Mouse (Mus musculus) stomach, embryonic 16.5 days (tissue): Measurements from ENCODE around the gene Grin1. TPM values are rescaled to one million over a fixed set of nuclear protein-coding genes. Genes with fewer than 3 reads are reported as not detected.

Experiments used
- ATAC-seq: fragments of 200-750 bp; cut with Nextera tagmentation; 2 replicates; pipeline ENCODE4 v1.8.0; 2017; ENCODE audit warnings: moderate number of reproducible peaks, moderate TSS enrichment; ENCODE audit not compliant: insufficient read depth, low FRiP score
- H3K27ac ChIP-seq: fragments of 300-500 bp; sonication (generic); 2 replicates; pipeline ENCODE4 v1.5.1; 2014; ENCODE audit warnings: low read length
- H3K27me3 ChIP-seq: fragments of 300-500 bp; sonication (generic); 2 replicates; pipeline ENCODE4 v1.6.1; 2014; ENCODE audit warnings: low read length, control low read depth, mixed read lengths; ENCODE audit not compliant: control insufficient read depth, insufficient read depth
- H3K36me3 ChIP-seq: fragments of 300-500 bp; sonication (generic); 2 replicates; pipeline ENCODE4 v1.6.1; 2014; ENCODE audit warnings: low read length; ENCODE audit not compliant: control insufficient read depth, insufficient read depth
- H3K4me1 ChIP-seq: fragments of 300-500 bp; sonication (generic); 2 replicates; pipeline ENCODE4 v1.6.1; 2014; ENCODE audit warnings: low read length, control low read depth, mixed read lengths; ENCODE audit not compliant: control insufficient read depth, insufficient read depth
- H3K4me2 ChIP-seq: fragments of 300-500 bp; sonication (generic); 2 replicates; pipeline ENCODE4 v1.6.1; 2014; ENCODE audit warnings: low read depth, low read length, mixed read lengths
- H3K4me3 ChIP-seq: fragments of 300-500 bp; sonication (generic); replicated peaks from 2 replicates; pipeline ENCODE4 v1.5.1; 2014; ENCODE audit warnings: mild to moderate bottlenecking, low read length
- H3K9ac ChIP-seq: fragments of 300-500 bp; sonication (generic); 2 replicates; pipeline ENCODE4 v1.6.1; 2014; ENCODE audit warnings: low read length
- H3K9me3 ChIP-seq: fragments of 300-500 bp; sonication (generic); replicated peaks from 2 replicates; pipeline ENCODE4 v1.6.1; 2016; ENCODE audit warnings: low read length, control low read depth; ENCODE audit not compliant: control insufficient read depth
- WGBS: fragments of 180-500 bp; shearing (Covaris S2); extraction: QIAGEN DNeasy Blood & Tissue Kit; methylation state at CpG from one replicate; pipeline ENCODE4 v1.1.7; 2014; 5-methylcytosine and 5-hydroxymethylcytosine counted together
- polyA plus RNA-seq: library from polyadenylated mRNA; unstranded; fragments of >200 nt; fragmentation: Nextera tagmentation; extraction: Ambion mirVana; gene quantifications from 2 replicates; pipeline ENCODE4 v1.2.1, GENCODE M21; 2015

The Grin1 gene
- polyA plus RNA-seq, 1 experiment from 2014 or later, result 2.0 TPM

- peaks cover 39% of the 10 kb centered on the region for H3K4me1 ChIP-seq
- H3K27ac ChIP-seq, result peak overlapping the region; percentile 97
- H3K9me3 ChIP-seq, result no peaks in the 10 kb centered on the region
- peaks cover 19% of the 10 kb centered on the region for H3K27me3 ChIP-seq
- H3K4me3 ChIP-seq, result no peak overlapping the region
- no peak for ATAC-seq
- no peak overlapping the region for H3K9ac ChIP-seq
- WGBS, result 77% methylated on average over 2 of the region's 2 CpGs
- H3K4me2 ChIP-seq, result no peak overlapping the region
- peaks cover 14% of the 10 kb centered on the region for H3K36me3 ChIP-seq
These were observed 33.4 kb downstream of the Grin1 start for GRCm38 (mm10) chr2:25285551-25285950.

GRCm38 (mm10) chr2:25278928-25279882 is 39.8 kb downstream of the Grin1 start:
- peak; percentile 59; the same call in 1 of the 2 replicates for ATAC-seq
- H3K4me2 ChIP-seq, result no peak overlapping the region
- WGBS, result 58% methylated on average over 13 of the region's 13 CpGs
- H3K9ac ChIP-seq, result no peak overlapping the region
- H3K9me3 ChIP-seq, result no peaks in the 10 kb centered on the region
- no peak overlapping the region for H3K4me3 ChIP-seq
- no peak overlapping the region for H3K27ac ChIP-seq
- no peaks in the 10 kb centered on the region for H3K27me3 ChIP-seq
- peaks cover 1% of the 10 kb centered on the region; the same call in 1 of the 2 replicates for H3K4me1 ChIP-seq
- H3K36me3 ChIP-seq, result peaks cover 36% of the 10 kb centered on the region

- Histone ChIP-seq H3K27me3 (no peaks in the 10 kb centered on the region), H3K27ac (peak overlapping the region; percentile 68; the same call in 1 of the 2 replicates)
- WGBS, result 33% methylated on average over 16 of the region's 16 CpGs
These were observed 46.0 kb downstream of the Grin1 start for GRCm38 (mm10) chr2:25273010-25273409.

GRCm38 (mm10) chr2:25272515-25272914 is 46.5 kb downstream of the Grin1 start:
- Histone ChIP-seq H3K9me3 (no peaks in the 10 kb centered on the region), H3K9ac (peak overlapping the region; percentile 94), H3K36me3 (peaks cover 31% of the 10 kb centered on the region), H3K27ac (peak overlapping the region; percentile 68), H3K4me3 (peak overlapping the region; percentile 93), H3K4me2 (peak overlapping the region; percentile 94), H3K4me1 (peaks cover 28% of the 10 kb centered on the region), H3K27me3 (no peaks in the 10 kb centered on the region)
- under 1% methylated on average over 29 of the region's 29 CpGs for WGBS
- ATAC-seq, result peak; percentile 37; the same call in 1 of the 2 replicates

More at GRCm38 (mm10) chr2:25273010-25273409, 46.0 kb downstream of the Grin1 start:
- H3K36me3 ChIP-seq, result peaks cover 35% of the 10 kb centered on the region
- H3K4me3 ChIP-seq, result peak overlapping the region; percentile 93
- peak overlapping the region; percentile 94 for H3K9ac ChIP-seq
- H3K4me2 ChIP-seq, result peak overlapping the region; percentile 94
- no peak for ATAC-seq
- no peaks in the 10 kb centered on the region for H3K9me3 ChIP-seq
- H3K4me1 ChIP-seq, result peaks cover 23% of the 10 kb centered on the region

- ATAC-seq, result peak; percentile 97
- no peaks in the 10 kb centered on the region for H3K9me3 ChIP-seq
- peak within 1 kb of the TSS; percentile 94 for H3K9ac ChIP-seq
- H3K4me2 ChIP-seq, result peak within 1 kb of the TSS; percentile 94
- peak within 1 kb of the TSS; percentile 94 for H3K27ac ChIP-seq
- peaks cover 31% of the 10 kb centered on the region for H3K36me3 ChIP-seq
- H3K27me3 ChIP-seq, result no peaks in the 10 kb centered on the region
- H3K4me1 ChIP-seq, result peaks cover 34% of the 10 kb centered on the region
- peak within 1 kb of the TSS; percentile 93 for H3K4me3 ChIP-seq
- WGBS, result under 1% methylated on average over 55 of the region's 55 CpGs
These were observed 47.0 kb downstream of the Grin1 start, which contains the start of the genes Ssna1 and Anapc2 for GRCm38 (mm10) chr2:25271827-25272511. Ssna1 (minus strand) TSS chr2:25272438. Anapc2 (plus strand) TSS chr2:25272478.

GRCm38 (mm10) chr2:25267746-25268309 is 51.2 kb downstream of the Grin1 start:
- H3K9ac ChIP-seq, result no peak overlapping the region; the same call in 1 of the 2 replicates
- H3K4me3 ChIP-seq, result peak overlapping the region; percentile 14; the same call in 1 of the 2 replicates
- peak overlapping the region; percentile 85; the same call in 1 of the 2 replicates for H3K4me2 ChIP-seq
- H3K4me1 ChIP-seq, result peaks cover 45% of the 10 kb centered on the region
- peaks cover 8% of the 10 kb centered on the region; the same call in 1 of the 2 replicates for H3K36me3 ChIP-seq
- H3K9me3 ChIP-seq, result no peaks in the 10 kb centered on the region
- H3K27ac ChIP-seq, result peak overlapping the region; percentile 90
- H3K27me3 ChIP-seq, result peaks cover 7% of the 10 kb centered on the region; the same call in 1 of the 2 replicates
- WGBS, result 67% methylated on average over 4 of the region's 4 CpGs
- no peak for ATAC-seq

- no peaks in the 10 kb centered on the region for H3K9me3 ChIP-seq
- H3K36me3 ChIP-seq, result peaks cover 8% of the 10 kb centered on the region; the same call in 1 of the 2 replicates
- peak overlapping the region; percentile 90 for H3K27ac ChIP-seq
- peak overlapping the region; percentile 14 for H3K4me3 ChIP-seq
- peaks cover 7% of the 10 kb centered on the region; the same call in 1 of the 2 replicates for H3K27me3 ChIP-seq
- peak overlapping the region; percentile 82 for H3K9ac ChIP-seq
- peak overlapping the region; percentile 85 for H3K4me2 ChIP-seq
- H3K4me1 ChIP-seq, result peaks cover 45% of the 10 kb centered on the region
- no peak for ATAC-seq
These were observed 51.7 kb downstream of the Grin1 start for GRCm38 (mm10) chr2:25267241-25267640.

GRCm38 (mm10) chr2:25266720-25267119 is 52.3 kb downstream of the Grin1 start:
- Histone ChIP-seq H3K4me1 (peaks cover 45% of the 10 kb centered on the region), H3K27ac (peak overlapping the region; percentile 90), H3K36me3 (peaks cover 8% of the 10 kb centered on the region; the same call in 1 of the 2 replicates), H3K9ac (peak overlapping the region; percentile 82), H3K9me3 (no peaks in the 10 kb centered on the region), H3K27me3 (peaks cover 7% of the 10 kb centered on the region; the same call in 1 of the 2 replicates), H3K4me2 (peak overlapping the region; percentile 85), H3K4me3 (peak overlapping the region; percentile 72)
- ATAC-seq, result peak; percentile 30
- 24% methylated on average over 2 of the region's 2 CpGs for WGBS
